Mouse (Mus musculus) myocyte (in vitro differentiated cells): ENCODE data around the gene Eif4e3.

Experiments used
- MAX ChIP-seq: IDR thresholded peaks from one replicate; pipeline ENCODE4 v1.6.1; 2011; ENCODE audit warnings: low read depth, mild to moderate bottlenecking, control low read depth
- POLR2A ChIP-seq: IDR thresholded peaks from one replicate; pipeline ENCODE4 v1.6.1; 2011; ENCODE audit warnings: low read depth, mild to moderate bottlenecking, control low read depth, moderate library complexity; ENCODE audit not compliant: insufficient read length

DNA sequence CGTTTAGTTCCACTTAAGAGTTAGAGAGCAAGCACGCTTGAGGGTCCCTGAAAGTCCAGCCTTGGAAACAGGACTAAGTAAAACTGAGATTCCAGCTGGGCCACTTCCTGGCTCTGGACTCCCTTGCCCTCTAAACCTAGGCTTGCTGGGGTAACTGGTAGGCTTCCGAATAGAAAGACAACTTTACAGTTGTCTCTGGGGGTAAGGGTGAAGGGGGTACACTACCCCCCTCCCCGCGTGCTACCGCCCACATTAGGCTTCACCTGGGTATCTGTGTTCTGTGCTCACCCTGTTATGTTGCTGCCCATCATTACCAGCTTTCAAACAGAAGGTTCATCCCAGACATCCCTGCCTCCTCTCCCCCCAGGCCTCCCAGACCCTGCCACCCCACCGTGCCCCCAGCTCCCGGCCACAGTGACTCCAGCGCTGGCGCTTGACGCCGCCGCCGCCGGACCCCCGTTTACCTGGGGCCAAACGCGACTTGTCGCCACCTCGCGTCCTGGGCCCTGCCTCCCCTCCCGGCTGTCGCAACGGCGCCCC lies 25.2 kb upstream of the Eif4e3 start:
- TF ChIP-seq POLR2A: no peak
- no peak for TF ChIP-seq MAX
